Mouse (Mus musculus) heart, embryonic 13.5 days (tissue): Measurements from ENCODE around the gene Elp4. TPM values are rescaled to one million over a fixed set of nuclear protein-coding genes. Genes with fewer than 3 reads are reported as not detected.
A peak's percentile ranks its signal among the peaks of the same experiment; 100 is the strongest.

Experiments
- ATAC-seq: fragments of 200-750 bp; cut with Nextera tagmentation; 2 replicates; pipeline ENCODE4 v1.8.0; 2017; ENCODE audit warnings: moderate TSS enrichment; ENCODE audit not compliant: insufficient number of reproducible peaks, low FRiP score, low TSS enrichment; ENCODE audit errors: extremely low read depth
- H3K27ac ChIP-seq: fragments of 300-500 bp; sonication (generic); replicated peaks from 2 replicates; pipeline ENCODE4 v1.5.1; 2015; ENCODE audit warnings: moderate library complexity, mild to moderate bottlenecking, inconsistent platforms
- H3K27me3 ChIP-seq: fragments of 300-500 bp; sonication (generic); replicated peaks from 2 replicates; pipeline ENCODE4 v1.6.1; 2015; ENCODE audit warnings: mild to moderate bottlenecking, inconsistent platforms
- H3K36me3 ChIP-seq: fragments of 300-500 bp; sonication (generic); 2 replicates; pipeline ENCODE4 v1.6.1; 2015; ENCODE audit warnings: mild to moderate bottlenecking, inconsistent platforms
- H3K4me1 ChIP-seq: fragments of 300-500 bp; sonication (generic); 2 replicates; pipeline ENCODE4 v1.6.1; 2015; ENCODE audit warnings: inconsistent platforms
- H3K4me2 ChIP-seq: fragments of 300-500 bp; sonication (generic); 2 replicates; pipeline ENCODE4 v1.6.1; 2015; ENCODE audit warnings: inconsistent platforms, mild to moderate bottlenecking, moderate library complexity
- H3K4me3 ChIP-seq: fragments of 300-500 bp; sonication (generic); 2 replicates; pipeline ENCODE4 v1.5.1; 2015; ENCODE audit warnings: moderate library complexity, mild to moderate bottlenecking, inconsistent platforms
- H3K9ac ChIP-seq: fragments of 300-500 bp; sonication (generic); 2 replicates; pipeline ENCODE4 v1.6.1; 2015; ENCODE audit warnings: inconsistent platforms, mild to moderate bottlenecking, moderate library complexity
- H3K9me3 ChIP-seq: fragments of 300-500 bp; sonication (generic); 2 replicates; pipeline ENCODE4 v1.6.1; 2016; ENCODE audit warnings: inconsistent platforms
- WGBS: fragments of 180-500 bp; shearing (Covaris S2); methylation state at CpG from one replicate; pipeline ENCODE4 v1.1.7; 2015; ENCODE audit warnings: mixed read lengths; 5-methylcytosine and 5-hydroxymethylcytosine counted together
- polyA plus RNA-seq: library from polyadenylated mRNA; unstranded; fragments of >200 nt; fragmentation: Nextera tagmentation; extraction: Ambion mirVana; gene quantifications from 2 replicates; pipeline ENCODE4 v1.2.1, GENCODE M21; 2015

Elp4 gene
- polyA plus RNA-seq, 1 experiment from 2014 or later: 18.0 TPM

DNA sequence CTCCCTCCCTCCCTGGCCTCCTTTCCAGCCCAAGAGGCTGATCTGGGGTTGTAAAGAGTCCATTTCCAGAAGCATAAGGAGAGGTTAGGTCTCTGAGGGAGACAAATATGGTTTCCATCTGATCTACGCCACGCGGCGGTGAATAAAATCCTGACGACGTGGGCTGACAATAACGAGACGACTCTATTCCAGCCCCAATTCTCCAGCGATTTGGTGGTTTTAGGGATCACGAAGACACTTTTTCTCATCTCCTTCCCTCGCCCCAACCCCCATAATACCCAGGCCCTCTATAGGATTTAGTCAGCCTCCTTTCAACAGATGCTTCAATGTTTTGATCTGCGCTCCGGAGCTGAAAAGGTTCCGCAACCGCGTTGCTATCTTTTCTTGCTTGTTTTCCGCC lies 216.4 kb downstream of the Elp4 start:
- peak overlapping the region; percentile 61 for H3K4me2 ChIP-seq
- H3K4me3 ChIP-seq: peak overlapping the region; percentile 33
- H3K27ac ChIP-seq: no peak overlapping the region
- no peaks in the 10 kb centered on the region for H3K36me3 ChIP-seq
- H3K27me3 ChIP-seq: peaks cover 99% of the 10 kb centered on the region
- H3K9me3 ChIP-seq: no peaks in the 10 kb centered on the region
- no peak for ATAC-seq
- 1% methylated on average over 17 of the region's 17 CpGs for WGBS
- H3K9ac ChIP-seq: no peak overlapping the region
- peaks cover 30% of the 10 kb centered on the region for H3K4me1 ChIP-seq

GRCm38 (mm10) chr2:105687317-105687991 lies 216.9 kb downstream of the Elp4 start:
- no peak for ATAC-seq
- Histone ChIP-seq H3K27me3 (peaks cover 99% of the 10 kb centered on the region), H3K36me3 (no peaks in the 10 kb centered on the region), H3K9ac (no peak overlapping the region), H3K9me3 (no peaks in the 10 kb centered on the region), H3K4me2 (peak overlapping the region; percentile 61), H3K4me1 (peaks cover 30% of the 10 kb centered on the region), H3K27ac (no peak overlapping the region), H3K4me3 (peak overlapping the region; percentile 33)
- 5% methylated on average over 13 of the region's 13 CpGs for WGBS

DNA sequence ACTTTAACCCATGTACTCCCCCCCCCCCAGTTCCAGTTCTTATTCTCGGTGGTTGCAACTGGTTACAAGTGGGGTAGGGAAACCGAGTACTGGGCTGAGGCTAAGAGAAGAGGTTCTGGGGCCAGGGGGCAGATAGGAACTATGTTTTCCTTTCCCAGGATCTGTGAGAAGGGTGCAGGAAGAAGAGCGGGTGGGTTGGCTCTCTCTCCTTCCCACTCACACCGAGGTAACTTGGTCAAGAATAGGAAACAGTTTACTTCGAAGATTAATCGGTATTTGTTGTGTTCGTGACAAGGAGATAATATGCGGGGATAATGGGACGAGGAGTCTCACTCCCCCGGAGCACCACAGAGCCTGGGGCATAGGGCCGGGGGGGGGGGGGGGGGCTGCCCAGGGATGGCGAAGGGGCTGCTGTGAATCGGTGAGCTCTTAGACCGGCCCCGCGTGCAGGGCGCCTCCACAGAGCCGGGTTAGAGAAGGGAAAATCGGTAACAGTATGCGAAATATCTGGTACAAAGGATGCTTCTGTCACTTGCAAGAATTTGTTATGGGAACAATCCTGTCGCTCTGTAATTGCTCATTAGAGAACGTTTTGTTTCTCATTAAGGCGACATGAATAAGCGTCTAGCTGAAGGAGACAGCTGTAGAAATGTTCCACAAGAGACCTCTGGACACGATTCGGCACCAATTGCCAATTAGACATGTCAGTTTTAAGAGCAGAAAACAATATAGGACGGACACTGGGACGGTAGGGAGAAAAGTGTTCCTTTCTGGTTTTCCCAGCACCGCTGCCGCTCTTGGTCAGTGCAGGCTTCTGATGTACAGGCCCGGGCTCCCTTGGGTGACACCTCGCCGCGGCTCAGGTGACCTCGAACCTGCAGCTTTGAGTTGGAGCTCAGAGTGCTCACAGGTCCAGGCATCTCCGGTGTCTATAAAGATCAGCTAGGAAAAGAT lies 217.7 kb downstream of the Elp4 start:
- WGBS: 4% methylated on average over 36 of the region's 36 CpGs
- no peak for ATAC-seq
- Histone ChIP-seq H3K9ac (no peak overlapping the region), H3K36me3 (no peaks in the 10 kb centered on the region), H3K4me2 (no peak overlapping the region), H3K9me3 (no peaks in the 10 kb centered on the region), H3K27me3 (peaks cover 99% of the 10 kb centered on the region), H3K4me1 (peaks cover 30% of the 10 kb centered on the region), H3K27ac (no peak overlapping the region), H3K4me3 (no peak overlapping the region)

DNA sequence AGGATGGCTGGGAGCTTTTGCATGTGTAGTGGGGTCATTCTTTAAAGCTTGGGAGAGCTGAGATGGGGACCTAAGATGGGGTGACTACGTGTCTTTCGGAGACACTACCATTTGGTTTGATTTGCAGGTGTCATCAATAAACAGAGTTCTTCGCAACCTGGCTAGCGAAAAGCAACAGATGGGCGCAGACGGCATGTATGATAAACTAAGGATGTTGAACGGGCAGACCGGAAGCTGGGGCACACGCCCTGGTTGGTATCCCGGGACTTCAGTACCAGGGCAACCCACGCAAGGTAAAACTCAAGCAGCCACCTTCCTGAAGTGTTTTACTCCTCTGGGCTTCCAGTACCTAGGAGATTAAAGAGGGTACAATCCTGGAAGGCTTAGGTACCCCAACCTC lies 218.7 kb downstream of the Elp4 start:
- Histone ChIP-seq H3K27me3 (peaks cover 99% of the 10 kb centered on the region), H3K9ac (no peak overlapping the region), H3K4me1 (peaks cover 30% of the 10 kb centered on the region), H3K9me3 (no peaks in the 10 kb centered on the region), H3K4me3 (no peak overlapping the region), H3K27ac (no peak overlapping the region), H3K36me3 (no peaks in the 10 kb centered on the region), H3K4me2 (no peak overlapping the region)
- WGBS: 6% methylated on average over 11 of the region's 11 CpGs
- no peak for ATAC-seq

DNA sequence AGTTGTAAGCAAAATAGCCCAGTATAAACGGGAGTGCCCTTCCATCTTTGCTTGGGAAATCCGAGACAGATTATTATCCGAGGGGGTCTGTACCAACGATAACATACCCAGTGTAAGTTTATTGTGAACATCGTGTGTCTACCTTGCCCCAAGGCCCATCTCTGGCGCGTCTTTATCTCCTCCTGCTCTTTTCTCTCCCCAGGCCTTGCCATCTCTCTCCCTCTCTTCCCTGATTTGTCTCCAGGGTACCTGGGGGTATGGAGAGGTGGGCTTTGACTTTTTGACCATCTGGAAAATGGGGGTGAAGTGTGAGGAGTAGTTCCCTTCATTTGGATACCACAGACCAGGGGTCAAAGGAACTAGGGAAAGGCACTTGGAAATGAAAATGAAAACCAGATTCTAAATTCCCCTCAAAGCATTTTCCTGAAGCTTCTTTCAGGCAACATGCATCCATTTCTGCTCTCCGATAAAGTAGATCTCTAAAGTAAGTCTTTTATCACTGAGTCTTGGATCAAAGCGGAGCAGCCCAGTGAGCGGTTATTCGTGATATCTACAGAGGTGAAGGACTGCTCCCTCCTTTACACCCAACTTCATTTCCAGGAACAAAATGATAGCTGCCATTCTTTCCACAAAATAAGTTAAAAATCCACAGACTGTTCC lies 219.2 kb downstream of the Elp4 start:
- Histone ChIP-seq H3K27ac (no peak overlapping the region), H3K4me3 (no peak overlapping the region), H3K9ac (no peak overlapping the region), H3K36me3 (no peaks in the 10 kb centered on the region), H3K4me1 (peaks cover 30% of the 10 kb centered on the region), H3K9me3 (no peaks in the 10 kb centered on the region), H3K27me3 (peaks cover 99% of the 10 kb centered on the region), H3K4me2 (no peak overlapping the region)
- ATAC-seq: no peak
- 5% methylated on average over 11 of the region's 11 CpGs for WGBS

DNA sequence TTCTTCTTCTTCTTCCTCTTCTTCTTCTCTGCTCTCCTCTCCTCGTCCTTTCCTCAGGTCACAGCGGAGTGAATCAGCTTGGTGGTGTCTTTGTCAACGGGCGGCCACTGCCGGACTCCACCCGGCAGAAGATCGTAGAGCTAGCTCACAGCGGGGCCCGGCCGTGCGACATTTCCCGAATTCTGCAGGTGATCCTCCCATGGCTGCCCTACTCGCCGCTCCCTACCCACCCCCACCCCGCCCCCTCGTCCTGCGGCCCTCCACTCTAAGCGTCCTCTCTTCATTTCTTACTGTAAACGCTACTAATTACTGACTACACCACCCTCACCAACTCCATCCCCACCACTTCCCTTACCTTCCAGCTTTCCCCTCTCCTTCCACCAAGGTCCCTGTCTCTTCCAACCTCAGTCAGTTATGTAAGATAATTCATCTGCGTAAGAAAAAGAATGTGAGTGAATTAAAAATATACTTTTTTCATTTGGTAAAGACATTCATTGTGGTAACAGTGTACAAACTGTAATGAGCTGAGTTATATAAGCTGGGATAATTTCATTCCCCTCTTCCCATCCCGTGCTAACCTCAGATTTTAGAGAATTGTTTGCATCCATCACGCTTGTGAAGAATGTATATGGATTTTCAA lies 220.5 kb downstream of the Elp4 start:
- Histone ChIP-seq H3K27me3 (peaks cover 99% of the 10 kb centered on the region), H3K27ac (no peak overlapping the region), H3K9ac (no peak overlapping the region), H3K9me3 (no peaks in the 10 kb centered on the region), H3K4me3 (no peak overlapping the region), H3K36me3 (no peaks in the 10 kb centered on the region), H3K4me1 (peaks cover 19% of the 10 kb centered on the region), H3K4me2 (no peak overlapping the region)
- ATAC-seq: no peak
- WGBS: 2% methylated on average over 22 of the region's 22 CpGs

GRCm38 (mm10) chr2:105682634-105683351 lies 221.6 kb downstream of the Elp4 start:
- Histone ChIP-seq H3K36me3 (no peaks in the 10 kb centered on the region), H3K27me3 (peaks cover 99% of the 10 kb centered on the region), H3K4me3 (0 out of 2 replicates have a peak overlapping the region, but pooled peaks have one; percentile 18), H3K27ac (no peak overlapping the region), H3K4me2 (peak overlapping the region; percentile 30), H3K4me1 (peaks cover 8% of the 10 kb centered on the region), H3K9ac (no peak overlapping the region), H3K9me3 (no peaks in the 10 kb centered on the region)
- 2% methylated on average over 21 of the region's 21 CpGs for WGBS
- ATAC-seq: no peak

DNA sequence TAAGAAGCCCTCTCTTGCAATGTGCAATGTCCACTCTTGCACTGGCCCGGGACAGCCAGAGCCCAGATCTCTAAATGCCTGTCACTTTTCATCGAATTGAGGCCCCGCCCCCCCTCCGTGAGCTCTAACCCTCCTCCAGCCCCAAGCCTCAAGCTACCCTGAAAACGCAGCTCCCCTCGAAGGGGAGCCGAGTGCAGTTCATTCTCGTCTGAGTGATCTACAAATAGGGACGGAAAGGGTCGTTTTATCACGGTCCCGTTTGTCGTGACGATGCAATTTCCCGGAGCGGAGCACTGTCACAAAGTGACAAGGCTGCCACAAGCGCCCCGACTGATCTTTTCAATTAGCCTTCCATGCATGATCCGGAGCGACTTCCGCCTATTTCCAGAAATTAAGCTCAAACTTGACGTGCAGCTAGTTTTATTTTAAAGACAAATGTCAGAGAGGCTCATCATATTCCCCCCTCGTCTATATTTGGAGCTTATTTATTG lies 222.3 kb downstream of the Elp4 start:
- no peaks in the 10 kb centered on the region for H3K36me3 ChIP-seq
- peak overlapping the region; percentile 30 for H3K4me2 ChIP-seq
- no peaks in the 10 kb centered on the region for H3K9me3 ChIP-seq
- H3K27ac ChIP-seq: no peak overlapping the region
- peaks cover 99% of the 10 kb centered on the region for H3K27me3 ChIP-seq
- 0 out of 2 replicates have a peak, but pooled peaks cover under 1% of the 10 kb centered on the region for H3K4me1 ChIP-seq
- H3K9ac ChIP-seq: no peak overlapping the region
- under 1% methylated on average over 23 of the region's 23 CpGs for WGBS
- no peak for ATAC-seq
- peak overlapping the region; percentile 18 for H3K4me3 ChIP-seq

- no peak overlapping the region for H3K4me2 ChIP-seq
- 4% methylated on average over 30 of the region's 30 CpGs for WGBS
- no peak overlapping the region for H3K9ac ChIP-seq
- H3K4me3 ChIP-seq: no peak overlapping the region
- peaks cover 6% of the 10 kb centered on the region for H3K4me1 ChIP-seq
- no peaks in the 10 kb centered on the region for H3K36me3 ChIP-seq
- H3K27me3 ChIP-seq: peaks cover 99% of the 10 kb centered on the region
- no peak for ATAC-seq
- H3K9me3 ChIP-seq: no peaks in the 10 kb centered on the region
- H3K27ac ChIP-seq: no peak overlapping the region
Observed at GRCm38 (mm10) chr2:105680999-105681710, 223.2 kb downstream of the Elp4 start.
